Mouse (Mus musculus) midbrain, embryonic 11.5 days (tissue): ENCODE data around the gene Abcg4. TPM values are rescaled to one million over a fixed set of nuclear protein-coding genes. Genes with fewer than 3 reads are reported as not detected.
"Not testable (repeated sequence)": the region's sequence is repeated elsewhere in the genome, so short reads cannot be mapped to it uniquely, and the experiment has no call there.

Source experiments
- ATAC-seq: fragments of 200-750 bp; cut with Nextera tagmentation; 2 replicates; pipeline ENCODE4 v1.8.0; 2017; ENCODE audit warnings: moderate TSS enrichment, moderate library complexity; ENCODE audit not compliant: low FRiP score
- DNase-seq: peaks from one replicate; pipeline ENCODE4 v3.0.0; 2015; ENCODE audit warnings: low spot score; ENCODE audit errors: missing footprints
- H3K27ac ChIP-seq: fragments of 300-500 bp; sonication (generic); 2 replicates; pipeline ENCODE4 v1.5.1; 2014; ENCODE audit warnings: low read depth, low read length
- H3K27me3 ChIP-seq: fragments of 300-500 bp; sonication (generic); 2 replicates; pipeline ENCODE4 v1.6.1; 2014; ENCODE audit warnings: mild to moderate bottlenecking, low read length, moderate library complexity, mixed read lengths; ENCODE audit not compliant: control insufficient read depth, insufficient read depth
- H3K36me3 ChIP-seq: fragments of 300-500 bp; sonication (generic); 2 replicates; pipeline ENCODE4 v1.6.1; 2014; ENCODE audit warnings: mild to moderate bottlenecking, low read length, moderate library complexity, mixed read lengths; ENCODE audit not compliant: control insufficient read depth, insufficient read depth
- H3K4me1 ChIP-seq: fragments of 300-500 bp; sonication (generic); 2 replicates; pipeline ENCODE4 v1.6.1; 2014; ENCODE audit warnings: low read length; ENCODE audit not compliant: control insufficient read depth, insufficient read depth
- H3K4me2 ChIP-seq: fragments of 300-500 bp; sonication (generic); 2 replicates; pipeline ENCODE4 v1.6.1; 2014; ENCODE audit warnings: mild to moderate bottlenecking, moderate library complexity
- H3K4me3 ChIP-seq: fragments of 300-500 bp; sonication (generic); 2 replicates; pipeline ENCODE4 v1.5.1; 2014; ENCODE audit warnings: low read depth, low read length
- H3K9ac ChIP-seq: fragments of 300-500 bp; sonication (generic); 2 replicates; pipeline ENCODE4 v1.6.1; 2014; ENCODE audit warnings: low read length
- H3K9me3 ChIP-seq: fragments of 300-500 bp; sonication (generic); 2 replicates; pipeline ENCODE4 v1.6.1; 2016; ENCODE audit warnings: low read length; ENCODE audit not compliant: control insufficient read depth
- WGBS: fragments of 180-500 bp; shearing (Covaris S2); extraction: QIAGEN DNeasy Blood & Tissue Kit; methylation state at CpG from one replicate; pipeline ENCODE4 v1.1.7; 2014; 5-methylcytosine and 5-hydroxymethylcytosine counted together
- polyA plus RNA-seq: library from polyadenylated mRNA; unstranded; fragments of >200 nt; fragmentation: Nextera tagmentation; extraction: Ambion mirVana; gene quantifications from 2 replicates; pipeline ENCODE4 v1.2.1, GENCODE M21; 2014

Abcg4 gene
- polyA plus RNA-seq, 1 experiment from 2014 or later, result 4.8 TPM

DNA sequence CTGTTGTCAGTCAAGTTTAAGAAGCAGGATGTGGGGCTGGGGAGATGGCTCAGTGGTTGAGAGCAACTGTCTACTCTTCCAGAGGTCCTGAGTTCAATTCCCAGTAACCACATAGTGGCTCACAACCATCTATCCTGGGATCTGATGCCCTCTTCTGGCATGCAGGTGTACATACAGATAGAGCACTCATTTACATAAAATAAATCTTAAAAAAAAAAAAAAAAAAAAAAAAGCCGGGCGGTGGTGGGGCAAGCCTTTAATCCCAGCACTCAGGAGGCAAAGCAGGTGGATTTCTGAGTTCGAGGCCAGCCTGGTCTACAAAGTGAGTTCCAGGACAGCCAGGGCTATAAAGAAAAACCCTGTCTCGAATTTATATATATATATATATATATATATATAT is 35.2 kb upstream of the Abcg4 start:
- 80% methylated on average over 4 of the region's 4 CpGs for WGBS

DNA sequence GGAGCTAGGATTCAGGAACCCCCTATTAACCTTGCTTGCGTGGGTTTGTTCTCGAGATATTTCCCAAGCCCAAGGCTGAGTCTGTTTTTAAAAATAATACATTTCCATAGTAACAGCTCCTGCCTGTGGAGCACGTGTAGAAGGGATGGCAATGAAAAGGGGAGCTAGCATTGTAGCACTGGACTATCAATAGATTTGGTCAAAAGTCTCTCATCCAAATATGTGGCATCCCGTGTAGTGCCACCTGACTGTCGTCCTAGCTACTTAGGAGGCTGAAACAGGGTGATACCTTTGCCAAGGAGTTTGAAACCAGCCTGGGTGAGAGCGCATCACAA is 32.4 kb upstream of the Abcg4 start:
- Histone ChIP-seq H3K4me3 (peak overlapping the region; percentile 90; the same call in 1 of the 2 replicates), H3K9me3 (no peaks in the 10 kb centered on the region), H3K9ac (peak overlapping the region; percentile 47; the same call in 1 of the 2 replicates), H3K36me3 (no peaks in the 10 kb centered on the region; the same call in 1 of the 2 replicates), H3K4me2 (peak overlapping the region; percentile 95), H3K4me1 (peaks cover 29% of the 10 kb centered on the region), H3K27ac (0 out of 2 replicates have a peak overlapping the region, but pooled peaks have one; percentile 7), H3K27me3 (no peaks in the 10 kb centered on the region)
- ATAC-seq (no peak), DNase-seq (no peak)
- WGBS, result 21% methylated on average over 6 of the region's 6 CpGs

More for the DNA sequence above, 35.2 kb upstream of the Abcg4 start:
- peaks cover 26% of the 10 kb centered on the region for H3K4me1 ChIP-seq
- not testable (repeated sequence) for H3K4me2 ChIP-seq, H3K27ac ChIP-seq, H3K36me3 ChIP-seq, ATAC-seq, H3K9me3 ChIP-seq, H3K9ac ChIP-seq, DNase-seq, H3K4me3 ChIP-seq, H3K27me3 ChIP-seq

DNA sequence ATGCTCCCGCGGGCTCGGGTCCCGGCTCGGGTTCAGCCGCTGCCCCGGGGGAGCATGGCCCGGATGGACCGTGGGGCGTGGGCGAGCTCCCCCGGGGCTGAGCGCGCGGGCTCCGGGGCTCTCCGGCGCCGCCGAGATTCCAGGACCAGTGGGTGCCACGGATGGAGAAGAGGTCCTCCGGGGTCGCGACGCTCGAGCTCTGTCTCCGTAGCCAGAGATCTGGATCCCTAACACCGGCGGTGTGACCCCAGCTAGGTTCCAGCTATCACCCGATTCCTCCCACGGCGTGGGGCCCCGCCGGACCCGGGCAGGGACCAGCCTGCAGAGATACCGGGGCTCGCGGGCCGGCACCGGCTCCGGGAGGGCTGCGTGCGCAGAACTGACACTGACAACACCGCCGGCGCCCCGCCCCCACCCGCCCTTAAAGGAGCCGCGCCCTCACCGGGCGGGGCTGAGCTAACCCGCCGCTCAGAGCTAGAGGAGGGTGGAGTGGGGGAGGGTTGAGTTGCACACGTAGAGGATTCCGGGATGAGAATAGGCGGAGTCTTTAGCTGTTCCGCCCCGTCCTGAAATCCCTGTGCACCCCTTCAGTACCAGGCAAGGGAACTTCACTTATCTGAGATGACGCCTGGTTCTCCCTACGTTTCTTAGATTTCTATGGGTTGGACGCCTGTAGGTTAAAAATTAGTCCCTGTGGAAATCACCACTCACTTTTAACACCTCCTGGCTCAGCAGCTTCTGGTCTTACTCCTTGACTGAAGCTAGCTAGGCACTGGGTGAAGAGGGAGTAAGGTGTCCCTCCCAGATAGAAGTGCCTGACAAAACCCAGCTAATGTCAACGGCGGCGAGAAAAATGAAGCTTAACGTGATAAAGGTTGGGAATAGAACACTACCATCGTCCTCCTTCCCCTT is 31.7 kb upstream of the Abcg4 start, which contains the start of gene C2cd2l:
TSS of gene C2cd2l (minus strand) at position 399 of the 912 bp plus-strand sequence.
- no peaks in the 10 kb centered on the region for H3K9me3 ChIP-seq
- H3K27ac ChIP-seq, result peak within 1 kb of the TSS; percentile 51; the same call in 1 of the 2 replicates
- under 1% methylated on average over 67 of the region's 67 CpGs for WGBS
- ATAC-seq (peak; percentile 98), DNase-seq (peak; percentile 98)
- H3K4me2 ChIP-seq, result peak within 1 kb of the TSS; percentile 95
- peak within 1 kb of the TSS; percentile 90 for H3K4me3 ChIP-seq
- peaks cover 27% of the 10 kb centered on the region for H3K4me1 ChIP-seq
- H3K36me3 ChIP-seq, result peaks cover 2% of the 10 kb centered on the region
- H3K9ac ChIP-seq, result peak within 1 kb of the TSS; percentile 75
- H3K27me3 ChIP-seq, result no peaks in the 10 kb centered on the region

DNA sequence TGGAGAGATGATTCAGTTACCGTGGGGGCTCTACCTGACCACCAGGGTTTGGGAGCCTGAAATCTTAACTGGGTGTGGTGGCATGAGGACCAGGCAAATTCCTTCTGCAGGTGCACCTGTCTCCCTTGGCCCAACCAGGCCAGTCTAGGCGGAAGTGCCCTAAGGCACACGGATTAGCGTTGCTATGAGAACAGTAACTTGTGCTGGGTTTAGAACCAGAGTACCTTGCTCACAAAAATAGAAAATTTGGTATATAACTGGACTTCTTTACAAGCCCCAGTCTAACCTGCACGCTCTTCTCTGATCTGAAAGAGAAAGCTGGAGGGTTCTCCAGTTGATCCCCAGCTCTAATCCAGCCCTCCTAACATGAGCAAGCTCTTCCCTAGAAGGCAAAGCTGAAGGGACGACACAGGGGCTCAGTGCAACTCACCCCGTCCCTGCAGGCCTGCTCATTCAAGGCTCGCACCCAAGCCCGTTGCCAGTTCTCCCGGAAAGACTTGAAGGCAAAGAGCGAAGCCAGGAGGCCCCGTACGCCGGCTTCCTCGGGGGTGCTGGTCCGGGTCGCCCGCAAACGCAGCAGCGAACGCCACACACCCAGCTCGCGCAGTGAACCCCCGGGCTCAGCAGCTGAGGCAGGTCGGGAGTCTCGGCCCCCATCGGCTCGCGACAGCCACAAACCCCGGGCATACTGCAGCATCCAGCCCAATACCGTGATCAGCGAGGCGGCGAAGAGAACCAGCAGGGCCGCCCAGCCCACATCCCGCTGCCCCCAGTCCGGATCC is 30.9 kb upstream of the Abcg4 start:
- DNase-seq (peak; percentile 93), ATAC-seq (no peak)
- H3K27ac ChIP-seq, result peak overlapping the region; percentile 51; the same call in 1 of the 2 replicates
- H3K4me1 ChIP-seq, result peaks cover 27% of the 10 kb centered on the region
- peak overlapping the region; percentile 95 for H3K4me2 ChIP-seq
- H3K9me3 ChIP-seq, result no peaks in the 10 kb centered on the region
- H3K4me3 ChIP-seq, result peak overlapping the region; percentile 90
- H3K36me3 ChIP-seq, result peaks cover 8% of the 10 kb centered on the region
- H3K9ac ChIP-seq, result peak overlapping the region; percentile 75
- H3K27me3 ChIP-seq, result no peaks in the 10 kb centered on the region
- WGBS, result 3% methylated on average over 37 of the region's 37 CpGs

DNA sequence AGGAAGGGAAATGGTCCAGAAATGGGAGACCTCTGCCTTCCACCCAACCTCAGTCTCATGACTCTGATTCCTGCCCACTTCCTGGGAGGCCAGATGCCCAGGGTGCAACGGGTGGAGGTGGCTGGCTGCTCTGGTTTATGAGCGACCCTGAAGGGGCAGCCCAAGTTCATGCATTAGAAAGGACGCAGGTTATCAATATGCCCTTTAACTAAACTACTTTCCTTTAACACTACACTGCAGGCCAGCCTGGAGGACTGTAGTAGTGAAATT is 30.3 kb upstream of the Abcg4 start:
- H3K36me3 ChIP-seq, result peaks cover 8% of the 10 kb centered on the region
- H3K9me3 ChIP-seq, result no peaks in the 10 kb centered on the region
- peak overlapping the region; percentile 95 for H3K4me2 ChIP-seq
- ATAC-seq (no peak), DNase-seq (no peak)
- H3K27ac ChIP-seq, result no peak overlapping the region
- peak overlapping the region; percentile 90 for H3K4me3 ChIP-seq
- peaks cover 27% of the 10 kb centered on the region for H3K4me1 ChIP-seq
- H3K27me3 ChIP-seq, result no peaks in the 10 kb centered on the region
- peak overlapping the region; percentile 75; the same call in 1 of the 2 replicates for H3K9ac ChIP-seq
- 29% methylated on average over 3 of the region's 3 CpGs for WGBS

DNA sequence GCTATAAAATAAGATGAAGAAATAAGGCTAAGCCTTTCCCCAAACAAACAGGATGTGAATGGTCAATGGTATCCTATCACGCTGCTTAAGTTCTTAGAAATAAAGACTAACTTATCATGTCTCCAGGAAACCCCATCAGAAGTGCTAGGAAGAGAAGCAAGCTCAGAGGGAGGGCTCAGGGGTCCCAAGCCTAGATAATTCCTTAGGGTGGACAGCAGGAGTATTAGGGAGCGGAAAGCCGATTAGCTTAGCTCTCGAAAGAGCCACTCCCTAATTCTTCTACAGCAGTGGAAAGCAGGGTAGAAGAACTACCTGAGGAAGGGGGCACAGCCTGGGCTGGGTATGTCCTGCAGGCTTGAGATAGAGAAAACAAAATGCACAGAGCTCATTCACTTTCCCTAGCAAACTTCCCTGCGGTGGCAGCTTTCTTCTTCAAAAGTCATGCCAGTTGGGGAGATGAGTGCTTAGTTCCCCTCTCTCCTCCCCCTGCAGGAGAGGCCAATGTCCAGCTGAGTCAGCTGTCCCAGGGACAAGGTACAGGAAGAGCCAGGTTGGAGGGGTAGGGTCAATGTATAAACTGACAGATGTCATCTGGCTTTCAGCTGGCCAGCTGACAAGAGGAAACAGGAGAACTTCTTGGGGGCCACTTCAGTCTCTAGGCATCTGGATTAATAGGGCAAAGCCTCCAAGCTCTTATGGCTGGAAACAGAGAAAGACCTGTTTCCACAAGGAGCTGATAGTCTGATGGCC is 29.8 kb upstream of the Abcg4 start:
- H3K27ac ChIP-seq, result no peak overlapping the region
- ATAC-seq, result no peak

DNA sequence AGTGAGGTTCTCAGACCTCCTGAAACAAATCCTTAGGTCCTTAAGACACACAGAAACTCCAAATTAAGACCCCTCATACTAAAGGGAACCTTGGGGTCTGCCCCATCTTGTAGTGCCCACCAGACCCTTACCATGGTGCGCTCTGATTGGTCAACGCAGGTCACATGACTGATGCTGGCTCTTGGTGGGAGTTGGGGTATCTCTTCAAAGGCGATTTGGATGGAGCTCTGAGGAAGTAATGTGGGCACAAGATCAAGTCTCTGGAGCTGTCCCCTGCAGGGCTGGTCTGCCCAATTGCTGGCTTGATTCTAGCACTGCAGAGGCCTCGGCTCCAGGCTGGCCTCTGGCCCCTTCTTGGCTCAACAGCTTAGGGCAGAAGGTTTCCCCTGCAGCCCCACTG is 29.0 kb upstream of the Abcg4 start:
- DNase-seq (peak; percentile 69), ATAC-seq (no peak)
- Histone ChIP-seq H3K27me3 (no peaks in the 10 kb centered on the region), H3K4me2 (no peak overlapping the region), H3K9me3 (no peaks in the 10 kb centered on the region), H3K4me3 (no peak overlapping the region), H3K4me1 (peaks cover 27% of the 10 kb centered on the region), H3K36me3 (peaks cover 8% of the 10 kb centered on the region), H3K9ac (no peak overlapping the region), H3K27ac (no peak overlapping the region)
- WGBS, result 75% methylated on average over 4 of the region's 4 CpGs

More for the DNA sequence above, 29.8 kb upstream of the Abcg4 start:
- H3K27me3 ChIP-seq, result no peaks in the 10 kb centered on the region
- peak overlapping the region; percentile 36; the same call in 1 of the 2 replicates for H3K9ac ChIP-seq
- H3K4me2 ChIP-seq, result peak overlapping the region; percentile 95
- no peaks in the 10 kb centered on the region for H3K9me3 ChIP-seq
- H3K4me1 ChIP-seq, result peaks cover 27% of the 10 kb centered on the region
- H3K4me3 ChIP-seq, result peak overlapping the region; percentile 90; the same call in 1 of the 2 replicates
- peaks cover 8% of the 10 kb centered on the region for H3K36me3 ChIP-seq
- 27% methylated on average over 5 of the region's 5 CpGs for WGBS
- DNase-seq, result peak; percentile 72

DNA sequence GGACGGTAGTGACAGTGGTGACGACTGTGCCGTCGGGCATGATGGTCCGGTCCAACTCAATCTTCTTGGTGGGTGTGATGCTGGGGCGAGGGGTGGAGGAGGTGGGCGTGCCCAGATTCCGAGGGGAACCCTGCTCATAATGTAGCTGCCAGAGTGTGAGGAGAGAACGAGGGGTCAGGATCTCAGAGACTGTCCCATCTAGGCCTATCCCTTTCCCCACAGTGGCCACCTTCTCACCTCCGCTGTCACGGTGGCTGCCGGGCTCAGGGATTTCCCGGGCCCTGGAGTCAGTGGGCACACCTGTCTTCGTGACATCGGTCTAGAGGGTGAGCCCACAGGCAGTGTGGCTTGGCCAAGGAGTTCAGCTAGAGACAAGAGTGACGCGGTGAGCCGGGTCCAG is 26.5 kb upstream of the Abcg4 start:
- Histone ChIP-seq H3K9ac (no peak overlapping the region), H3K4me2 (no peak overlapping the region), H3K27ac (no peak overlapping the region), H3K4me1 (peaks cover 33% of the 10 kb centered on the region), H3K27me3 (no peaks in the 10 kb centered on the region), H3K4me3 (no peak overlapping the region), H3K36me3 (peaks cover 8% of the 10 kb centered on the region), H3K9me3 (no peaks in the 10 kb centered on the region)
- DNase-seq (peak; percentile 12), ATAC-seq (no peak)
- 89% methylated on average over 18 of the region's 18 CpGs for WGBS
